Mouse (Mus musculus) left cerebral cortex, adult 2 months (tissue): Measurements from ENCODE around the gene Med13l. TPM values are rescaled to one million over a fixed set of nuclear protein-coding genes. Genes with fewer than 3 reads are reported as not detected.

Experiments
- DNase-seq, 2 experiments: peaks; one replicate each; pipeline ENCODE4 v3.0.0; 2021 to 2022; ENCODE audit warnings: low spot score in 2 of 2, mixed read lengths in 1 of 2; ENCODE audit errors: extremely low spot score in 1 of 2
- H3K27ac ChIP-seq: fragments of 200-600 bp; 2 replicates; pipeline ENCODE4 v1.8.1; 2022
- H3K4me3 ChIP-seq: fragments of 200-600 bp; 2 replicates; pipeline ENCODE4 v1.8.1; 2022
- CTCF ChIP-seq: fragments of 200-600 bp; IDR thresholded peaks from 2 replicates; pipeline ENCODE4 v1.8.1; 2022; ENCODE audit warnings: antibody characterized with exemption, mild to moderate bottlenecking, moderate library complexity
- intact Hi-C: fragments of 180-260 bp; cut with DNase I; formaldehyde crosslinking; loops from one replicate; pipeline ENCODE4 v1.15.1; 2025
- total RNA-seq, 2 experiments: library from RNA; stranded (reverse); gene quantifications; 2 replicates each; pipeline ENCODE4 v1.2.3; 2021

The Med13l gene
- total RNA-seq, 2 experiments from 2014 or later: 118 to 123 TPM

- intact Hi-C loops: no loop called here
- H3K27ac ChIP-seq: no peak overlapping the region
Observed at GRCm38 (mm10) chr5:118601452-118601851, 41.0 kb downstream of the Med13l start.

DNA sequence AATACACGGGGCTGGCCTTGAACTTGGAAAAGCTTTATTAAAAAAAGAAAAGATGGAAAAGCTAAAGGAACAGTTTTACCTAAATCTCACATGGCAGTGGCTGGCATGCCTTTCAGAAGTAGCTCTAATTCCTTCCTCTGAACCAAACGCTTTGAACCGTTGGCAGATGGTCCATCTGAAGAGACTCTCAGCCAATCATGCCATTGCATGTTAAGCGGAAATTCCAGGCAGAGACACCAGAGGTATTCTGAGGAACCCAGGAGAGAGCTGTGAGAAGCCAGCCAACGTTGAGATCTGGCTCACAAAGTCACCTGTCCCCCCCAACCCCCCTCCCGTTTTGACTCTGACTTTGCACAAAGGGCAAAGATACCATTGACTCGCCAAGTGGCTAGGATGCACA lies 42.2 kb downstream of the Med13l start:
- intact Hi-C loops: no loop called here
- Histone ChIP-seq H3K4me3 (no peak overlapping the region), H3K27ac (no peak overlapping the region)
- DNase-seq: no peak
- no peak for TF ChIP-seq CTCF

More at GRCm38 (mm10) chr5:118601452-118601851, 41.0 kb downstream of the Med13l start:
- H3K4me3 ChIP-seq: no peak overlapping the region
- TF ChIP-seq CTCF: no peak
- no peak for DNase-seq

GRCm38 (mm10) chr5:118605424-118606067 lies 45.1 kb downstream of the Med13l start:
- TF ChIP-seq CTCF: no peak; the same call in 1 of the 2 replicates
- intact Hi-C loops: no loop called here
- no peak for DNase-seq
- no peak overlapping the region for H3K4me3 ChIP-seq
- peak overlapping the region; percentile 57 for H3K27ac ChIP-seq

GRCm38 (mm10) chr5:118606636-118607035 lies 46.2 kb downstream of the Med13l start:
- intact Hi-C loops: no loop called here
- Histone ChIP-seq H3K27ac (no peak overlapping the region), H3K4me3 (no peak overlapping the region)
- no peak for DNase-seq
- no peak for TF ChIP-seq CTCF

DNA sequence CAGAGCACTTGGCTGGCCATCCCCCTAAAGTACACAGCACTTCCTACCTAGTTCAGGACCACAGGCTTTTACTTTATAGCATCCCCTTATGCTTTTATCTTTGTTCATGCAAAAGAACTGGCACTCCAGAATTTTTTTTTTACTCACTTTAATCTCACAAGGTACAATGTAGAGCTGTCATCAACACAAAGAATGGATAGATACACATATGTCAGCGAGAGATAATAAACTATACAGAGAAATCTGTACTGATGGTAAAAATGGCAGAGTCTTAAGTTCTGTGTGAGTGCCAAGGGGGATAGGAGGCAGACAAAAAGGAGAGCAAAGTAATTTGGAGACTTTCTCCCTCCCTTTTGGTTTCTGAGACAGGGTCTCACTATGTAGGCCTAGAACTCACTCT lies 47.4 kb downstream of the Med13l start:
- TF ChIP-seq CTCF: no peak
- DNase-seq: no peak
- intact Hi-C loops: no loop called here
- H3K4me3 ChIP-seq: no peak overlapping the region
- no peak overlapping the region for H3K27ac ChIP-seq

- Histone ChIP-seq H3K27ac (no peak overlapping the region), H3K4me3 (no peak overlapping the region)
- TF ChIP-seq CTCF: no peak
- intact Hi-C loops: loop anchor here (5.0 kb wide), 2 partner anchors 47 to 97 kb away; no protein-coding TSS in a partner anchor
- DNase-seq: no peak
Observed at GRCm38 (mm10) chr5:118610468-118610867, 50.0 kb downstream of the Med13l start.

DNA sequence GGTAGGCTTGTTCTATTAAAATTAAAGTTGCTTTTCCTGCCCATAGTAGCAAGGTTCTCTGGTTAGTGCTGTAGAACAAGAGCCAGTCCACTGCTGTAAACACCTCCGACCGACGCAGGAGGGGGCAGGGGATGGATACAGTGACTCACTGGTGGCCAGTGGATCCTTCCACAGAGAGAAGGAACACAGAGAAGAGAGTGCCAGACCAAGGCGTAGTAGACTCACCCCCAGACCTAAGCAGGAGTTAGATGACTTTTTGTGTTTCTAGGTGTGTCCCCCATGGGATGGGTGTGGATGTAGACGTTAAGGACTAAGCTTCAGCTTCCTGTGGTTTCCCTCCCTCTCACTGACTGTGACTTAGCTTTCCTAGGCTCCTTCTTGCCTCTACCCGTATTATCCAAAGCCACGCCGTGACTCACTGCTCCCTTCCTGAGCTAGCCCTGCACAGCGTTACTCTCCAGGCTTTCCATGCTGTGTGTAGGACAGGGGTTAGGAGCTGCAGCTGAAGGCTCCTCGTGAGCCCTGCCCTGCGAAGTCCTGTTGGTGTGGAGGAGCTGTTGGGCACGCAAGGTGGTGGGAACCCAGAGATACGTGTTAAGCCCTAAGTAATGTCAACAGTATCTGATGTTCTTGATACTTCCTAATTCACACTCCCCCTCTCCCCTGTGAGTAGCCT lies 52.6 kb downstream of the Med13l start:
- no peak for DNase-seq
- intact Hi-C loops: loop anchor here (5.0 kb wide), 2 partner anchors 44 to 94 kb away; no protein-coding TSS in a partner anchor
- Histone ChIP-seq H3K4me3 (no peak overlapping the region), H3K27ac (no peak overlapping the region)
- no peak for TF ChIP-seq CTCF

- intact Hi-C loops: loop anchor here (5.0 kb wide), 2 partner anchors 44 to 94 kb away; no protein-coding TSS in a partner anchor
- no peak for TF ChIP-seq CTCF
- Histone ChIP-seq H3K4me3 (no peak overlapping the region), H3K27ac (no peak overlapping the region)
- DNase-seq: no peak
Observed at GRCm38 (mm10) chr5:118613704-118614103, 53.2 kb downstream of the Med13l start.

- no peak; the same call in 1 of the 2 replicates for TF ChIP-seq CTCF
- H3K4me3 ChIP-seq: no peak overlapping the region
- no peak overlapping the region for H3K27ac ChIP-seq
- intact Hi-C loops: loop anchor here (5.0 kb wide), 2 partner anchors 43 to 93 kb away; no protein-coding TSS in a partner anchor
- no peak for DNase-seq
Observed at GRCm38 (mm10) chr5:118614116-118614515, 53.6 kb downstream of the Med13l start.

GRCm38 (mm10) chr5:118614571-118614981 lies 54.1 kb downstream of the Med13l start:
- TF ChIP-seq CTCF: no peak
- no peak overlapping the region for H3K4me3 ChIP-seq
- intact Hi-C loops: loop anchor here (5.0 kb wide), 2 partner anchors 43 to 93 kb away; no protein-coding TSS in a partner anchor
- H3K27ac ChIP-seq: no peak overlapping the region; the same call in 1 of the 2 replicates
- DNase-seq: no peak

- no peak for TF ChIP-seq CTCF
- intact Hi-C loops: no loop called here
- Histone ChIP-seq H3K4me3 (no peak overlapping the region), H3K27ac (no peak overlapping the region)
- DNase-seq: no peak
Observed at GRCm38 (mm10) chr5:118618963-118619610, 58.6 kb downstream of the Med13l start.

DNA sequence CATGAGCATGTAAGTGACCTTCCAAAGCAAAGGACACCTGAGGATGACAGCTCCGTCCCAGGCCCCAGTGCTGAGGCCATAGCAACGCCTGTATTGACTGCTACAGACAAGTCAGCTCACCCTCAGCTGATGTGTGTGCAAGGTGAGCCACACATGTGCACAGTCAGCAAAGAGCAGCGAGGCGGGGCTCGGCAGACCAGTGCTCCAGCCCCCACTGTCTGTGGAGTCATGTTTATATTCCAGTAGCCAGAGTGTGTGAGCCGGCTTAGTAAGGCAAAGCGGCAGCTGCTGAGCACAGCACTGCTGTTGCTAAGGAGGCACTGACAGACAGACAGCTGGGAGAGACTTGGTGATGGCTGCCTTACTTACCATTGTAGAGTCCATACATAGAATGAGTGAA lies 59.3 kb downstream of the Med13l start:
- Histone ChIP-seq H3K27ac (no peak overlapping the region), H3K4me3 (no peak overlapping the region)
- TF ChIP-seq CTCF: no peak
- intact Hi-C loops: no loop called here
- DNase-seq: no peak
